Mouse (Mus musculus) intestine, postnatal 0 days (tissue): ENCODE results near the gene Isl2. TPM values are rescaled to one million over a fixed set of nuclear protein-coding genes. Genes with fewer than 3 reads are reported as not detected.

Experiments used
- ATAC-seq: fragments of 200-750 bp; cut with Nextera tagmentation; 2 replicates; pipeline ENCODE4 v1.8.0; 2017; ENCODE audit warnings: mild to moderate bottlenecking, moderate TSS enrichment, moderate library complexity
- H3K27ac ChIP-seq: fragments of 300-500 bp; sonication (generic); 2 replicates; pipeline ENCODE4 v1.5.1; 2014; ENCODE audit warnings: mild to moderate bottlenecking, low read depth, low read length, moderate library complexity
- H3K27me3 ChIP-seq: fragments of 300-500 bp; sonication (generic); replicated peaks from 2 replicates; pipeline ENCODE4 v1.6.1; 2014; ENCODE audit warnings: low read length, mixed read lengths; ENCODE audit not compliant: control insufficient read depth, insufficient read depth
- H3K36me3 ChIP-seq: fragments of 300-500 bp; sonication (generic); 2 replicates; pipeline ENCODE4 v1.6.1; 2014; ENCODE audit warnings: mild to moderate bottlenecking, moderate library complexity; ENCODE audit not compliant: control insufficient read depth, insufficient read depth
- H3K4me1 ChIP-seq: fragments of 300-500 bp; sonication (generic); replicated peaks from 2 replicates; pipeline ENCODE4 v1.6.1; 2014; ENCODE audit warnings: antibody characterized with exemption, low read length, mixed read lengths; ENCODE audit not compliant: control insufficient read depth, insufficient read depth
- H3K4me2 ChIP-seq: fragments of 300-500 bp; sonication (generic); replicated peaks from 2 replicates; pipeline ENCODE4 v1.6.1; 2014; ENCODE audit warnings: low read depth, mild to moderate bottlenecking, moderate library complexity
- H3K4me3 ChIP-seq: fragments of 300-500 bp; sonication (generic); 2 replicates; pipeline ENCODE4 v1.5.1; 2014; ENCODE audit warnings: low read depth, low read length
- H3K9ac ChIP-seq: fragments of 300-500 bp; sonication (generic); 2 replicates; pipeline ENCODE4 v1.6.1; 2014; ENCODE audit warnings: mild to moderate bottlenecking, low read depth, low read length
- H3K9me3 ChIP-seq: fragments of 300-500 bp; sonication (generic); 2 replicates; pipeline ENCODE4 v1.6.1; 2016; ENCODE audit warnings: mixed run types; ENCODE audit not compliant: control insufficient read depth
- CTCF ChIP-seq: sonication (generic); IDR thresholded peaks from 2 replicates; pipeline ENCODE4 v1.5.1; 2016; ENCODE audit warnings: low read depth, mild to moderate bottlenecking, control low read depth, antibody characterized with exemption, moderate library complexity
- WGBS: fragments of 180-500 bp; shearing (Covaris S2); extraction: QIAGEN DNeasy Blood & Tissue Kit; methylation state at CpG from one replicate; pipeline ENCODE4 v1.1.7; 2014; 5-methylcytosine and 5-hydroxymethylcytosine counted together
- polyA plus RNA-seq: library from polyadenylated mRNA; unstranded; fragments of >200 nt; fragmentation: Nextera tagmentation; extraction: Ambion mirVana; gene quantifications from 2 replicates; pipeline ENCODE4 v1.2.1, GENCODE M21; 2015

Isl2 gene
- polyA plus RNA-seq, 1 experiment from 2014 or later: 1.4 TPM

GRCm38 (mm10) chr9:55544861-55545555, 6.5 kb downstream of the Isl2 start:
- no peak overlapping the region for H3K27ac ChIP-seq
- peak overlapping the region; percentile 60 for H3K4me2 ChIP-seq
- no peaks in the 10 kb centered on the region for H3K9me3 ChIP-seq
- 22% methylated on average over 30 of the region's 30 CpGs for WGBS
- H3K36me3 ChIP-seq: no peaks in the 10 kb centered on the region
- TF ChIP-seq CTCF: no peak
- no peak for ATAC-seq
- H3K27me3 ChIP-seq: peaks cover 77% of the 10 kb centered on the region
- H3K4me3 ChIP-seq: peak overlapping the region; percentile 50
- H3K4me1 ChIP-seq: peaks cover 2% of the 10 kb centered on the region; the same call in 1 of the 2 replicates
- H3K9ac ChIP-seq: no peak overlapping the region

- TF ChIP-seq CTCF: no peak
- ATAC-seq: no peak
- Histone ChIP-seq H3K27ac (no peak overlapping the region), H3K9me3 (no peaks in the 10 kb centered on the region), H3K36me3 (no peaks in the 10 kb centered on the region), H3K9ac (no peak overlapping the region), H3K4me2 (peak overlapping the region; percentile 60), H3K27me3 (peaks cover 74% of the 10 kb centered on the region), H3K4me1 (peaks cover 2% of the 10 kb centered on the region; the same call in 1 of the 2 replicates), H3K4me3 (peak overlapping the region; percentile 50)
- 22% methylated on average over 41 of the region's 41 CpGs for WGBS
Observed at GRCm38 (mm10) chr9:55545556-55546175, 7.2 kb downstream of the Isl2 start.

GRCm38 (mm10) chr9:55546176-55547010, 7.9 kb downstream of the Isl2 start:
- no peak for TF ChIP-seq CTCF
- peak; percentile 55; the same call in 1 of the 2 replicates for ATAC-seq
- Histone ChIP-seq H3K4me2 (peak overlapping the region; percentile 60), H3K9ac (no peak overlapping the region), H3K9me3 (no peaks in the 10 kb centered on the region), H3K27ac (no peak overlapping the region), H3K27me3 (peaks cover 69% of the 10 kb centered on the region), H3K4me3 (peak overlapping the region; percentile 28), H3K4me1 (peaks cover 2% of the 10 kb centered on the region; the same call in 1 of the 2 replicates), H3K36me3 (no peaks in the 10 kb centered on the region)
- 17% methylated on average over 63 of the region's 63 CpGs for WGBS

GRCm38 (mm10) chr9:55548871-55549270, 10.4 kb downstream of the Isl2 start:
- peaks cover 53% of the 10 kb centered on the region for H3K27me3 ChIP-seq
- no peak for ATAC-seq

GRCm38 (mm10) chr9:55549302-55549890, 10.9 kb downstream of the Isl2 start:
- H3K4me3 ChIP-seq: peak overlapping the region; percentile 5; the same call in 1 of the 2 replicates
- no peak overlapping the region for H3K9ac ChIP-seq
- H3K4me2 ChIP-seq: peak overlapping the region; percentile 43; the same call in 1 of the 2 replicates
- H3K27ac ChIP-seq: no peak overlapping the region
- no peak for ATAC-seq
- H3K4me1 ChIP-seq: 0 out of 2 replicates have a peak, but pooled peaks cover 2% of the 10 kb centered on the region
- H3K27me3 ChIP-seq: peaks cover 48% of the 10 kb centered on the region
- TF ChIP-seq CTCF: peak; percentile 61
- H3K36me3 ChIP-seq: no peaks in the 10 kb centered on the region
- H3K9me3 ChIP-seq: no peaks in the 10 kb centered on the region
- 21% methylated on average over 16 of the region's 16 CpGs for WGBS

More at GRCm38 (mm10) chr9:55548871-55549270, 10.4 kb downstream of the Isl2 start:
- H3K4me1 ChIP-seq: 0 out of 2 replicates have a peak, but pooled peaks cover 2% of the 10 kb centered on the region
- H3K9me3 ChIP-seq: no peaks in the 10 kb centered on the region
- no peaks in the 10 kb centered on the region for H3K36me3 ChIP-seq
- no peak for TF ChIP-seq CTCF
- 53% methylated on average over 3 of the region's 3 CpGs for WGBS
- no peak overlapping the region for H3K4me3 ChIP-seq
- no peak overlapping the region for H3K27ac ChIP-seq
- H3K9ac ChIP-seq: no peak overlapping the region
- 0 out of 2 replicates have a peak overlapping the region, but pooled peaks have one; percentile 43 for H3K4me2 ChIP-seq

- no peaks in the 10 kb centered on the region for H3K27me3 ChIP-seq
- ATAC-seq: no peak
- no peaks in the 10 kb centered on the region for H3K9me3 ChIP-seq
- no peaks in the 10 kb centered on the region for H3K36me3 ChIP-seq
- no peak overlapping the region for H3K9ac ChIP-seq
- no peak overlapping the region for H3K4me3 ChIP-seq
- H3K4me2 ChIP-seq: no peak overlapping the region
- no peak overlapping the region for H3K27ac ChIP-seq
- no peaks in the 10 kb centered on the region for H3K4me1 ChIP-seq
- 40% methylated on average over 1 of the region's 1 CpGs for WGBS
- TF ChIP-seq CTCF: no peak
Observed at GRCm38 (mm10) chr9:55554986-55555385, 16.5 kb downstream of the Isl2 start.
